Mouse (Mus musculus) ES-Bruce4 (cell line): ENCODE data around the gene Tsen54.

ENCODE experiments used
- CTCF ChIP-seq: IDR thresholded peaks from one replicate; pipeline ENCODE4 v1.8.1; 2011; ENCODE audit warnings: low read depth, low read length
- POLR2A ChIP-seq: IDR thresholded peaks from one replicate; pipeline ENCODE4 v1.8.1; 2011; ENCODE audit warnings: low read length; ENCODE audit not compliant: insufficient read depth

DNA sequence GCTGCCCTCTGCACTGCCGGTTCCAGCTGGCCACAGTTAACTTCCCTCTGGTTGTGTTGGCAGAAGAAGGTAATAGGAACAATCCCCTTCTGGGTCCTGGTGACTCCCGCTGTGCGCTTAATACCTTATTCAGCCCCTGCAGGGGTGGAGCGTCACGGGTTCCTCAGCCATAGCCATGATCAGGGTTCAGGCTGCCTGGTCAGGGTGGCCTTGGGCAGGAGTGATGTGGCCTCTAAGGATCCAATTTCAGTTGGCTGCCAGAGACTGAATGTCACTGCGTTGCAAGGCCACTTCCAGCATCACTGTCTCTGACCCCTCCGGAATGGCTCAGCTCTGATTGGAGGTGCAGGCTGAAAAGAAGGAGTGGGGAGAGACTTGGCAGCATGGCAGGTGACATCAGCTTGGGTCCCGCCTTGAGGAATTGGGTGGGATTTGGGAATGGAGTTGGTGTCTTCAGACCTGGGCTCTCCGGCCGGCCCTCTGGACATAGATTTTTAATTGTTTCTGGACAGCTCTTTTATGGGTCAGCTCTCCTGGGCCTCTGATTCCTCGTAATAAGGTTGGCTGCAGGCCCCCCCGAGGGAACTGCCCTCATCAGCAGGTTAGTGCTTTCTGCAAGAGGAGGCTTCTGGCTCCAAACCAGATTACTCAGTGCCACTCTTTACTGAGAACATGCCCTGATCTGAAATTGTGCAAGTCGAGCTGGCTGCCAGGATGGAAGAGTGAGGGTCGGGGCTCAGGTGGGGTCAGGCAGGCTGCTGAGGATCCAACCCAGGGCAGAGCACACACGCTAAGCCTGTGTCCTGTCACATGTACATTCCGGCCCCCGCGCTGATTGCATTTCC lies 38.5 kb upstream of the Tsen54 start:
- TF ChIP-seq POLR2A (no peak), CTCF (no peak)
